20 mouse cellular contexts compared by ENCODE assay signal in genomic region chr17:45824977-45825376, GRCm38 (mm10).
DNase-seq lines count a peak whose midpoint lies in the region; ATAC-seq and TF ChIP-seq lines count a peak whose summit lies in the region.
"Had no signal": no experiment of that assay in that cellular context is flagged by ENCODE, and none has a peak within 500 bp of the region (broad histone marks: within the 10 kb centered on the region; RNA-seq: fewer than 3 reads in every experiment).

No protein-coding gene starts in this region.

- H3K27ac ChIP-seq in hindbrain, postnatal 0 days = no peak overlapping the region
- no peak overlapping the region for H3K27ac ChIP-seq in hindbrain, embryonic 16.5 days (ENCODE audit: low read depth, low read length)
- no peak overlapping the region for H3K27ac ChIP-seq in intestine, embryonic 16.5 days (ENCODE audit: low read length)
- no peak overlapping the region for H3K27ac ChIP-seq in stomach, postnatal 0 days (replicated peaks)
- H3K27ac ChIP-seq: gastrocnemius, adult 2 months; heart, embryonic 15.5 days; layer of hippocampus, adult 2 months; liver, embryonic 15.5 days; macrophage had no signal

- no peak overlapping the region for H3K4me2 ChIP-seq in hindbrain, postnatal 0 days (ENCODE audit: low read depth, low read length)
- H3K4me2 ChIP-seq in hindbrain, embryonic 16.5 days (ENCODE audit: low read length) = no peak overlapping the region
- no peak overlapping the region for H3K4me2 ChIP-seq in intestine, embryonic 16.5 days (ENCODE audit: low read depth, low read length)
- H3K4me2 ChIP-seq in stomach, postnatal 0 days (replicated peaks; ENCODE audit: low read depth) = no peak overlapping the region
- H3K4me2 ChIP-seq: heart, embryonic 15.5 days; liver, embryonic 15.5 days had no signal

- no peaks in the 10 kb centered on the region for H3K4me1 ChIP-seq in hindbrain, postnatal 0 days (ENCODE audit: insufficient read depth, low read length)
- no peaks in the 10 kb centered on the region for H3K4me1 ChIP-seq in hindbrain, embryonic 16.5 days (ENCODE audit: control insufficient read depth, insufficient read depth, low read depth, low read length)
- H3K4me1 ChIP-seq in intestine, embryonic 16.5 days (ENCODE audit: control insufficient read depth, insufficient read depth, low read length) = peaks cover 16% of the 10 kb centered on the region
- H3K4me1 ChIP-seq in stomach, postnatal 0 days (replicated peaks; ENCODE audit: control insufficient read depth, insufficient read depth) = no peaks in the 10 kb centered on the region
- H3K4me1 ChIP-seq: heart, embryonic 15.5 days; liver, embryonic 15.5 days had no signal

- ATAC-seq in hindbrain, postnatal 0 days = 0 out of 2 replicates have a peak, but pooled peaks have one; percentile 6
- ATAC-seq in hindbrain, embryonic 16.5 days = no peak
- peak; percentile 37; the same call in 1 of the 2 replicates for ATAC-seq in intestine, embryonic 16.5 days
- peak; percentile 49; the same call in 1 of the 2 replicates for ATAC-seq in stomach, postnatal 0 days (ENCODE audit: low FRiP score, low TSS enrichment)
- no peak for ATAC-seq in CD4-positive, CD25-positive, alpha-beta regulatory T cell, adult 4 months

- no peak for TF ChIP-seq EP300 in stomach, postnatal 0 days (optimal IDR thresholded peaks at IDR 0.05)

- TF ChIP-seq CTCF in hindbrain, postnatal 0 days (IDR thresholded peaks at IDR 0.05; ENCODE audit: low read depth) = no peak
- TF ChIP-seq CTCF in stomach, postnatal 0 days (IDR thresholded peaks at IDR 0.05; ENCODE audit: low read depth) = no peak

- H3K4me3 ChIP-seq in hindbrain, postnatal 0 days (ENCODE audit: low read length) = no peak overlapping the region
- no peak overlapping the region for H3K4me3 ChIP-seq in hindbrain, embryonic 16.5 days (ENCODE audit: low read length)
- H3K4me3 ChIP-seq in intestine, embryonic 16.5 days (ENCODE audit: low read length) = no peak overlapping the region
- no peak overlapping the region for H3K4me3 ChIP-seq in stomach, postnatal 0 days (ENCODE audit: low read depth, low read length)
- H3K4me3 ChIP-seq: gastrocnemius, adult 2 months; heart, embryonic 15.5 days; layer of hippocampus, adult 2 months; liver, embryonic 15.5 days had no signal

- no peaks in the 10 kb centered on the region for H3K27me3 ChIP-seq in hindbrain, postnatal 0 days (ENCODE audit: insufficient read depth, low read length)
- H3K27me3 ChIP-seq in hindbrain, embryonic 16.5 days (replicated peaks; ENCODE audit: control insufficient read depth, insufficient read depth, low read length) = no peaks in the 10 kb centered on the region
- H3K27me3 ChIP-seq in intestine, embryonic 16.5 days (replicated peaks; ENCODE audit: control insufficient read depth, insufficient read depth, low read length) = no peaks in the 10 kb centered on the region
- H3K27me3 ChIP-seq in stomach, postnatal 0 days (ENCODE audit: control insufficient read depth, insufficient read depth, low read length) = no peaks in the 10 kb centered on the region
- H3K27me3 ChIP-seq: liver, embryonic 15.5 days had no signal

- H3K9ac ChIP-seq in hindbrain, postnatal 0 days (replicated peaks; ENCODE audit: low read length) = no peak overlapping the region
- H3K9ac ChIP-seq in hindbrain, embryonic 16.5 days (ENCODE audit: low read depth, low read length) = no peak overlapping the region
- H3K9ac ChIP-seq in intestine, embryonic 16.5 days (ENCODE audit: low read depth, low read length) = no peak overlapping the region
- no peak overlapping the region for H3K9ac ChIP-seq in stomach, postnatal 0 days (ENCODE audit: low read length)
- H3K9ac ChIP-seq: heart, embryonic 15.5 days; liver, embryonic 15.5 days had no signal

- H3K9me3 ChIP-seq in hindbrain, postnatal 0 days (ENCODE audit: low read length) = no peaks in the 10 kb centered on the region
- H3K9me3 ChIP-seq in hindbrain, embryonic 16.5 days (ENCODE audit: control insufficient read depth, low read length) = no peaks in the 10 kb centered on the region; the same call in 1 of the 2 replicates
- H3K9me3 ChIP-seq in intestine, embryonic 16.5 days (ENCODE audit: control insufficient read depth, low read length) = no peaks in the 10 kb centered on the region
- H3K9me3 ChIP-seq in stomach, postnatal 0 days (ENCODE audit: control insufficient read depth, low read length) = no peaks in the 10 kb centered on the region
- H3K9me3 ChIP-seq: heart, embryonic 15.5 days; liver, embryonic 15.5 days had no signal

- WGBS in hindbrain, postnatal 0 days = 51% methylated on average over 8 of the region's 8 CpGs
- WGBS in hindbrain, embryonic 16.5 days = 57% methylated on average over 8 of the region's 8 CpGs
- WGBS in intestine, embryonic 16.5 days = 46% methylated on average over 8 of the region's 8 CpGs
- WGBS in stomach, postnatal 0 days = 58% methylated on average over 8 of the region's 8 CpGs

- no peak for DNase-seq in hindbrain, postnatal 0 days (ENCODE audit: low spot score)
- DNase-seq in retina, postnatal 1 day = peak; percentile 46
- no peak for DNase-seq in retina, embryonic 14.5 days (ENCODE audit: low spot score)
- DNase-seq in stomach, postnatal 0 days (ENCODE audit: low spot score) = peak; percentile 37
- DNase-seq in embryo, embryonic 9.5 days (ENCODE audit: extremely low spot score) = no peak
- DNase-seq: cerebellum, postnatal 14 days; embryo, embryonic 11 days; gastrocnemius, adult 2 months; heart, adult 18-20 months; kidney, adult 18-20 months; kidney, postnatal 10 days; left cerebral cortex, postnatal 4 days; thymus, postnatal 25 days had no signal

- no peaks in the 10 kb centered on the region for H3K36me3 ChIP-seq in hindbrain, postnatal 0 days (ENCODE audit: insufficient read depth, low read length)
- no peaks in the 10 kb centered on the region for H3K36me3 ChIP-seq in hindbrain, embryonic 16.5 days (ENCODE audit: control insufficient read depth, insufficient read depth, low read length)
- H3K36me3 ChIP-seq in intestine, embryonic 16.5 days (ENCODE audit: control insufficient read depth, insufficient read depth, low read length) = no peaks in the 10 kb centered on the region
- no peaks in the 10 kb centered on the region for H3K36me3 ChIP-seq in stomach, postnatal 0 days (ENCODE audit: control insufficient read depth, insufficient read depth, low read length)
- H3K36me3 ChIP-seq: heart, embryonic 15.5 days; liver, embryonic 15.5 days had no signal

Comparison
In these comparisons a context has a peak if more than half of its experiments do, and no peak if none do; other contexts are left out.
1. ATAC-seq: peak in hindbrain, postnatal 0 days (single experiment), intestine, embryonic 16.5 days (single experiment) and stomach, postnatal 0 days (single experiment); none in hindbrain, embryonic 16.5 days (single experiment) and CD4-positive, CD25-positive, alpha-beta regulatory T cell, adult 4 months (single experiment).
2. DNase-seq: peak in retina, postnatal 1 day (single experiment) and stomach, postnatal 0 days (single experiment); none in hindbrain, postnatal 0 days (single experiment), retina, embryonic 14.5 days (single experiment) and embryo, embryonic 9.5 days (single experiment).